Mouse (Mus musculus): Measurements from ENCODE around the gene Tmem63a. TPM values are rescaled to one million over a fixed set of nuclear protein-coding genes. Genes with fewer than 3 reads are reported as not detected.

Tmem63a gene
- total RNA-seq, 2 experiments from 2014 or later, result 15.4 to 16.3 TPM

DNA sequence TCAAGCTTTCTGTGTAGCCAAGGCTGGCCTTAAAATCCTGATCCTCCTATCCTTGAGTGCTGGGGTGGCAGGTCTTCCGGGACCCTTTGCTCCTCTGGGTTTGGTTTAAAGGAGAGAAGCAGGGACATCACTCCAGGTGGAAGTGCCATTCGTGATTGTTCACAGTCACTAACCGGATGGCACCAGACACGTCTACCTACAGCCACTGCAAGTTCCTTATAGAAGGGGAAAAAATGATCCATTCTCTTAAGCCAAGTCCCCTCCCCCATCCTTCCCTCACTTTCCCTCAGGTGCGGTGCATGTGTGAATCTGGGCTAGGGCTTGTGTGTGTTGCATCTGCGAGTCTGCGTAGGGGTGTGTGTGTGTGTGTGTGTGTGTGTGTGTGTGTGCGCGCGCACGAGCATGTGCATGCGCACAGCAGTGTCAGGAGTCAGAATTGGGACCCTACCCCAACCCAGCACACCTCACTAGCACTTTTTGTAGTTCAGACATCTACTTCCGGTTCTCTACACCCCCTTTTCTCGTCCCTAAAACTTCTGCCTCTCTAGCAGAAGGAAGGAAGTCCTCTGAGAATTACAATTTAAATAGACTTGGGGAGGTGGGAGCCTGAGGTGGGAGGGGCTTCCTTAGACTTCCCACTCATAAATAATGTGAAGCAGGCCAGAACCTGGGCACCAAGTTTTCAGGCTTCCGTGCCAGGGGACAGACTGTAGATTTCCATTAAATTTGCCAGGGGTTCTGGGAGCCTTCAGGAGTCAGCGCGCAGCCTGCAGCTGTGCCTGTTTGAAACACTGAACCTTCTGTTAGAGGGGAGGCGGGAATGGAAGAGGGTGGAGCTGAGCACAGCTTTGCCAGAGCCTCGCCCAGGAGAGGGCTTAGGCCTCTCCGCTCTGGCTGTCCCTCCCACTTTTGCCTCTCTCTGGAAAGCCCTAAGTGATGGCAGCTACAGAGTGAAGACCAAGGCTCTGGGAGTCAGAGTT lies 3.1 kb downstream of the Tmem63a start:
- no peak for TF ChIP-seq CTCF (IDR thresholded peaks at IDR 0.05)
- DNase-seq (ENCODE audit: extremely low spot score in 1 of 2, low spot score in 2 of 2), result no peak

DNA sequence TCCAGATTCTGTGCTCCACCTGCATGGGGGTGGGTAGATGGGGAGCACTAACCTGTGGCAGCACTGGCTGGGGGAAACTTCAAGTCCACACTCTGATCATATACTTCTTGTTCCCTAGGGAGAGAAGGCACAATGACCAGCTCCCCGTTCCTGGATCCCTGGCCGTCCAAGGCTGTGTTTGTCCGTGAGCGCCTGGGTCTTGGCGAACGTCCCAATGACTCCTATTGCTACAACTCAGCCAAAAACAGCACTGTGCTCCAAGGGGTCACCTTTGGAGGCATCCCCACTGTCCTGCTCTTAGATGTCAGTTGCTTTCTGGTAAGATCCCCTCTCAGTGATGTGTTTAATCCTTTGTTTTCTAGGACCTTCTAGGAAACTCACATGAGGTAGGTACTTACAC lies 4.3 kb downstream of the Tmem63a start:
- intact Hi-C loops (cut with DNase I), result no loop called here
- no peak overlapping the region for H3K4me3 ChIP-seq
- H3K27ac ChIP-seq, result peak overlapping the region; percentile 40; the same call in 1 of the 2 replicates
- DNase-seq (ENCODE audit: extremely low spot score in 1 of 2, low spot score in 2 of 2), result no peak
- no peak for TF ChIP-seq CTCF (IDR thresholded peaks at IDR 0.05)

More for the DNA sequence above, 3.1 kb downstream of the Tmem63a start:
- intact Hi-C loops (cut with DNase I), result no loop called here
- Histone ChIP-seq H3K27ac (peak overlapping the region; percentile 47; the same call in 1 of the 2 replicates), H3K4me3 (no peak overlapping the region)

DNA sequence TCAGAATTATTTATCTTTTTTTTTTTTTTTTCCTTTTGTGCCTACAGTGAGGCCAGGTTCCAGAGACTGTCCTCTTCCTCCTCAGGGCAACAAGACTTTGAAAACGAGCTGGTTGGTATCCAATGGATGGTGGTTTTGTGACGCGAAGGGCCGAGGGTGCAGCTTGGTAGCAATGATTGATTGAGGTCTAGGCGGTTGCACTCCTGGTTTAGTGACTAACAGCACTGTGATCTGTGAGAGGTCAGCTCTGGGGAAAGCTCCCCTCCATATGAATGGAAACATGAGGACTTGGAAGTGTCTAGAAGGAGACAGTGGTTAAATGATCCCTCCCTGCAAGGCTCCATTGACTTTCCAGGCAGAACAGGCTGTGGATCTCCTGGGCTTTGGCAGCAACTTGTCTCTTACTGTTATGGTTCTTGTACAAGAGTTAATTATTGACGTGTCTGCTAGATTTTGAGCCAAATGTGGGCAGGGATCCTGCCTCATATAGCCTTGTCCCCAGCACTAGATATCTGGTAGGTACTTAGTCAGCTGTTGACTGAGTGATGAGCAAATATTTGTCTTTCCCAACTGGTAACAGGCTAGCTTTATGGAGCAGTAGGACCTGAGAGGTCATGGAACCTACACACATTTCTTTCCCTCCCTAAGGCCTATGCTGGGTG lies 10.1 kb downstream of the Tmem63a start:
- H3K27ac ChIP-seq, result no peak overlapping the region
- H3K4me3 ChIP-seq, result no peak overlapping the region
- TF ChIP-seq CTCF (IDR thresholded peaks at IDR 0.05), result no peak
- intact Hi-C loops (cut with DNase I), result no loop called here
- no peak for DNase-seq (ENCODE audit: extremely low spot score in 1 of 2, low spot score in 2 of 2)

DNA sequence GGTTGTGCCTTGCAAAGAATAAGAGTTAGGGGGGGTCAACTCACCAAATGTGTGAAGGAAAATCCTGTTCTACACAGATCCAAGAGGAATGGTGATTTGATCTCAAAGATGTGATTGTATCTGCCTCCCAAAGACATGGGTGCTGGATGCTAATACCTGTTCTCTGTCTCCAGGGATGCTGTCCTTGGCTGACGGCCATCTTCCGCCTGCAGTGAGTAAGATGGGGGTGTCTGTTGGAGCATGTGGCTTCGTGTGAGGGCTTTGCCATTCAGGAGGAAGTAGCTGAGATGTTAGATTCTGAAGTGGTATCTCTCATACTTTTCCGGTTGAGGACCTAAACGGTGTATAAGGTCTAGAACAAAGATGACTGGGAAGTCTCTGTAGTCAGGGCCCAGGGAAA lies 10.7 kb downstream of the Tmem63a start:
- DNase-seq (ENCODE audit: extremely low spot score in 1 of 2, low spot score in 2 of 2), result no peak
- TF ChIP-seq CTCF (IDR thresholded peaks at IDR 0.05), result no peak
- intact Hi-C loops (cut with DNase I), result no loop called here
- H3K4me3 ChIP-seq, result no peak overlapping the region
- no peak overlapping the region for H3K27ac ChIP-seq

DNA sequence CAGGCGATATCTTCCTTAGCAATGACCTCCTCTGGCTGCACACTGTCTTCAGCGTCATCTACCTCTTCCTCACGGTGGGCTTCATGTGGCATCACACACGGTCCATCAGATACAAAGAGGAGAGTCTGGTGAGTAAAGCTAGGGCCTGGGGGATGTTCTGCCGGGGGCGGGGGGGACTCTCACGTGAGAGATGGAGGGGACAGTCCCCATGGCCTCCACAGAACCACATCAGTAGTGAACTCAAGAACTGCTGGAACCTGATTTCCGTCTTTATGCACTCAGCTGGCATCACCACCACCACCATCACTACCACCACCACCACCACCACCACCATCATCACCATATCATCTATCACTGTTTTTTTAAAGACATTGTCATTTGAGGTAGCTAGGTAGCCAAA lies 14.3 kb downstream of the Tmem63a start:
- no peak for DNase-seq (ENCODE audit: extremely low spot score in 1 of 2, low spot score in 2 of 2)
- no peak for TF ChIP-seq CTCF (IDR thresholded peaks at IDR 0.05)
- no peak overlapping the region for H3K4me3 ChIP-seq
- intact Hi-C loops (cut with DNase I), result no loop called here
- no peak overlapping the region for H3K27ac ChIP-seq

DNA sequence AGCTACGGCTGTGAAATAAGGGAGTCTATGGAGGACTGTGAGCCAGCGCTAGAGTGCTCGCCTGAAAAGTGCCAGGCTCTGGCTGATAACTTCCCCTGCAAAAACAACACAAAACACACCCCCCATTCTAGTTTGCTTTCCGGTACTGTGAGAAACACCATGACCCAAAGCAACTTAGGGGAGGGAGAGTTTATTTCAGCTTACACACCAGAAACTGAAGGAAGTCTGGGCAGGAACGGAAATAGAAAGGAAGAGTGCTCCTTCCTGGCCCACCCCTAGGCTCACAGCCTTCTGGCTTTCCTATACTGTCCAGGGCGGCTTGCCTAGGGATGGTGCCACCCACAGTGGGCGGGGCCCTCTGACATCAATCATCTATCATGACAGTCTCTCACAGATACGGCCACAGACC lies 14.8 kb downstream of the Tmem63a start:
- no peak overlapping the region for H3K4me3 ChIP-seq
- no peak overlapping the region for H3K27ac ChIP-seq
- no peak for TF ChIP-seq CTCF (IDR thresholded peaks at IDR 0.05)
- DNase-seq (ENCODE audit: extremely low spot score in 1 of 2, low spot score in 2 of 2), result no peak
- intact Hi-C loops (cut with DNase I), result no loop called here

DNA sequence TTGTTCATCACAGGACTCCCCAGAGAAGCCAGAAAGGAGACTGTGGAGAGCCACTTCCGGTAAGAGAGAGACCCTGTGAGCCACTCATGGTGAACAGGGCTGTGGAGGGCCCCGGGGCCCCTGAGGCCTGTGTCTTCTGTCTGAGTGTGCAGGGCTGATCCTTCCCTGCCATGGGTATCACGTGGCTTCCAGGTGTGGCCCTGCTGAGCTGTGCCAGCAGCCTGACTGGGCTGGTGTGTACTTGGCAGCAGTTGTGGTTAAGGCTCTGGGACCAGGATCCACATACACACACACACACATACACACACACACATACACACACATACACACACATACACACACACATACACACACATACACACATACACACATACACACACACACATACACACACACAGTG lies 15.8 kb downstream of the Tmem63a start:
- Histone ChIP-seq H3K27ac (no peak overlapping the region), H3K4me3 (no peak overlapping the region)
- no peak for DNase-seq (ENCODE audit: extremely low spot score in 1 of 2, low spot score in 2 of 2)
- intact Hi-C loops (cut with DNase I), result no loop called here
- no peak for TF ChIP-seq CTCF (IDR thresholded peaks at IDR 0.05)

DNA sequence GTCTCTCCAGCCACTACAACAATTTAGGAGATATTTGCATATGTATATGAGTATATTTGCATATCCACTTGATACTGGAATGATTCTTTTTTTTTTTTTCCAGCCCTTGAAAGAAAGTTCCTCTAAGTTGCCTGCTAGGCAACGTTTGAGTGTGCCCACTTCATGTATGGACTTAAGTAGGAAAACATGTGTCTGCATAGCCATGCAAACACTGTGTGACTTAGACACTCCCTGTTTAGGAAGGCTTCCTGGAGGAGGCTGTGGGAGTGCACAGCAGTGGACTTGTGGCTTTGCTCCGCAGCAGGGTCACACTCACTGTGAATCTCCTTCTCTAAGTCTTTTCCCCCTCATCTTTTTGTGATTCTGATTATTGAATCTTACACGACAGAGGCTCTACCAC lies 16.7 kb downstream of the Tmem63a start:
- intact Hi-C loops (cut with DNase I), result no loop called here
- TF ChIP-seq CTCF (IDR thresholded peaks at IDR 0.05), result no peak
- H3K4me3 ChIP-seq, result no peak overlapping the region
- no peak overlapping the region for H3K27ac ChIP-seq
- no peak for DNase-seq (ENCODE audit: extremely low spot score in 1 of 2, low spot score in 2 of 2)

DNA sequence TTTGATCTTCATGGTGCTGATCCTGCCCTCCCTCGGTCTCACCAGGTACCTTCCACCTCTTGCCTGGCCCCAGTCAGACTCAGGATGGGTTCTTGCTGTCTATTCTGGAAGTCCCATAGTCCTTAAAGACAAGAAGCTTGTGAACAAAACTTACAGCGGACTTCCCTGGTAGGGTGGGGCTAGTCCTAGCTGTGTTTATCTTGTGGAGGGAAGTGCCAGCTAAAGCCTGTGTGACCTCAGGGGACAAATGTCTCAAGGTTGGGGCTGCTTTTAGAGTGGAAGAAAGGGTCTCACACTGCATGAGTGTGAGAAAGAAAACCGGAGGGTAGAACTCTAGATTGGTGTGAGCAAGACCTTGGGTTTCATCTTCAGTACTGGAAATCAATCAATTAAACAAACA lies 23.6 kb downstream of the Tmem63a start:
- DNase-seq (ENCODE audit: extremely low spot score in 1 of 2, low spot score in 2 of 2), result no peak
- no peak for TF ChIP-seq CTCF (IDR thresholded peaks at IDR 0.05)
- Histone ChIP-seq H3K4me3 (no peak overlapping the region), H3K27ac (no peak overlapping the region)
- intact Hi-C loops (cut with DNase I), result no loop called here

DNA sequence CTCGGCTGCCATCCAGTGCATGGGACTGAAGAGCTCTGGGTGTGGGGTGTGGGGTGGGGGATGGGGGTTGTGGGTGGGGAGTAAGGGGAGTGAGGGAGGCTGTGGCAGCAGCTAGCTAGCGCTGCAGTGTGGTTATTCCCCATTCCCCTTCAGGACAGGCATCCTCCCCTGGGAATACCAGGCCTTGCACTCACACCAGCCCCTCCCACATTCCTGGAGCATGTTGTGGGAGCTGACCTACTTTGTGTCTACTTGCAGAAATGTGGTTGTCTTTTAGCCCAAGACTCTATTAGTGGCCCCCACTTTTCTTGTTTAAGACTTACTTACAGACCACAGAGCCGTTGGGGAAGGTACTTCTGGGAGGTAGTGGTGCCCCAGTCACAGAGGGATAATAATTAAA lies 24.4 kb downstream of the Tmem63a start:
- intact Hi-C loops (cut with DNase I), result no loop called here
- no peak for DNase-seq (ENCODE audit: extremely low spot score in 1 of 2, low spot score in 2 of 2)
- no peak for TF ChIP-seq CTCF (IDR thresholded peaks at IDR 0.05)
- no peak overlapping the region for H3K27ac ChIP-seq
- H3K4me3 ChIP-seq, result no peak overlapping the region

DNA sequence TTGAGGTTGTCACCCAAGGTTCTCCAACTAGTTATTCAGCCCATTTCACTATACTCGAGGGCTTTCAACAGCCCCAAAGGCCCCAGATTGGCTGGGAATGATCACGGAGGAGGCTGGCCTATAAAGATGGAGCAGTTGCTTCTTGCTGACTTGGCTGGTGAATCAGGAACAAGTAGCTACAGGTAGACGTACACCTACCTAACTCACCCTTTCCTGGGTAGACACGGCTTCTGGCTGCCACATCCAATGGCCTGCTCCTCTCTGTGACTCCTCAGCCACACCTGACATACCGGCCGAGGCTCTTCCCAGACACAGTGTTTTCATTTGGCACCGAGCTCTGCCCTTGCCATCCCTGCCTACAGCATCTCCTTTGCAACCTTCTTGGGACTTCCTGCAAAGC lies 25.1 kb downstream of the Tmem63a start:
- DNase-seq (ENCODE audit: extremely low spot score in 1 of 2, low spot score in 2 of 2), result no peak
- Histone ChIP-seq H3K27ac (no peak overlapping the region), H3K4me3 (no peak overlapping the region)
- intact Hi-C loops (cut with DNase I), result no loop called here
- TF ChIP-seq CTCF (IDR thresholded peaks at IDR 0.05), result no peak

DNA sequence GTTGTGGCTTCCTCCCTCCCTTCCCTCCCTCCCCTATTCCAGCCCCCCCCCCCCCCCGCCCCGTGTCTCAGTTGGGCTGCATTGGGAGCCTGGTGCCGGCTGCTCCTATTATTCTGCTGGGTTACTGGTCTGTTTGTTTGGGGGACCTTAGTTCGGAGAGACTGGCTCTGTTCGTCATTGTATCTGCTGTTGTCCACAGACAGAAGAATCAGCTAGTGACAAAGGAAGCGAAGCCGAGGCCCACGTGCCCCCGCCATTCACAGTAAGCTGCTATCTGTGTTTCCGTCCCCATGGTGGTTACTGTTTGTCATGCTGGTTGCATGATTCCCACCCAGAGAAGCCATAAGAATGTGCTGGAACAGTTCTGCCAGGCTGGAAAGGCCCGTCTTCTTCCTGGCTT lies 30.8 kb downstream of the Tmem63a start:
- Histone ChIP-seq H3K27ac (peak overlapping the region; percentile 70), H3K4me3 (no peak overlapping the region)
- DNase-seq (ENCODE audit: extremely low spot score in 1 of 2, low spot score in 2 of 2), result no peak
- intact Hi-C loops (cut with DNase I), result no loop called here
- TF ChIP-seq CTCF (IDR thresholded peaks at IDR 0.05), result no peak

Data from left cerebral cortex, adult 2 months (tissue).